Mouse (Mus musculus) heart, adult 11 months (tissue): ENCODE data around the gene Celf3.

Experiments used
- DNase-seq: peaks from one replicate; pipeline ENCODE4 v3.0.0; 2022

The Celf3 gene

GRCm38 (mm10) chr3:94480291-94480884 lies 2.3 kb downstream of the Celf3 start, which contains the start of gene Riiad1:
TSS of gene Riiad1 (minus strand) at chr3:94480341.
- no peak for DNase-seq

GRCm38 (mm10) chr3:94481429-94481828 lies 3.3 kb downstream of the Celf3 start:
- no peak for DNase-seq

- DNase-seq, result peak; percentile 94
These were observed 4.8 kb downstream of the Celf3 start for GRCm38 (mm10) chr3:94482764-94483385.

- DNase-seq, result no peak
These were observed 5.8 kb downstream of the Celf3 start for GRCm38 (mm10) chr3:94483790-94484439.

GRCm38 (mm10) chr3:94485922-94486321 lies 7.8 kb downstream of the Celf3 start:
- no peak for DNase-seq

DNA sequence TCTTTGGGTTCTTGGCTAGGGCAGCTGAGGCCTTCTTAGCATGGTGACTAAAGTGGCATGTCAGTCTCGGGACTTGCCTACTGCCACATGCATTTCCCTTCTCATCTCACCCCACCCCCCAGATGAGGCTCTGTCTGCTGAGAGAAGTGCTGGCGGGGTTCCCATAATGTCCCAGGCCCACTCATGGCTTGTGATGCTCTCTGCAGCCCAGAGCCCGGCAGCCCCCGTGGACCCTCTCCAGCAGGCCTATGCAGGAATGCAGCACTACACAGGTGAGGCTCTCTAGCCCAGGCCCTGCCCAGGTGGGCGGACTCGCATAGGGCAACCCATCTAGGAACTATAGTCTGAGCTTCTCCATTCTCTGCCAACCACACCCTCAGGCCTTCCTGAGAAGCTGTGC lies 9.5 kb downstream of the Celf3 start:
- DNase-seq, result no peak

DNA sequence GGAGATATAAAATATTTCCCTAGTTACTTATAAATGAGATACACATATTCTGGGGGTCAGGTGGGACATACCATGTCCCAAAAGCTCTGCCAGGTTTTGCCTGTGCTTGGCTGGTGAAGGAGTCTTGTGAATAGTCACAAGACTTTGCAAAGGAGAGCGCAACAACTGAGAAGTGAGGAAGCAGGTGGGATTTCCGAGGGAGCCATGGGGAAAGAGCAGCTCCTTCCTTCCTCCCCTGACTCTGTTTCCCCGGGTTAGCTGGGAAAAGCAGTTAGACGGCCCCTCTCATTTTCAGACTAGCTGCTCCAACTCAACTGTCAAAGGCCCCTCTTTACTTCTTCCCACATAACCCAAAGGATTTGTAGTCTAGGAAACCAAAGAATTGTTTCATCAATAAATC lies 19.1 kb downstream of the Celf3 start:
- DNase-seq, result peak; percentile 66

GRCm38 (mm10) chr3:94502243-94502642 lies 24.1 kb downstream of the Celf3 start:
- peak; percentile 77 for DNase-seq

DNA sequence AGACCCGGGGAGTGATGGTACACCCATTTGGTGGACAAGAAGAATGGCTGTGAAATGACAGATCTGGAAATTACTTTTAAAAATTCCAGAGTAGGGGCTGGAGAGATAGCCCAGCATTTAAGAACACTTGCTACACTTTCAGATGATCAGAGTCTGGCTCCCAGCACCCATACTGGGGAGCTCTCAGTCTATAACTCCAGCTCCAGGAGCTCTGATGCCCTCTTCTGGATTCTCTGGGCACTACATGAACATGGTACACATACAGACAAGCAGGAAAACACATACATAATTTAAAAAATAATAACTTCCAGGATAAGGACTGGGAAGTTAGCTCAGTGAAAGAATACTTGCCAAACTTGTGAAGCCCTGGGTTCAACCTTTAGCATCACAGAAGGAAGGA lies 28.6 kb downstream of the Celf3 start:
- DNase-seq, result peak; percentile 63

GRCm38 (mm10) chr3:94526731-94527130 lies 48.6 kb downstream of the Celf3 start:
- DNase-seq, result no peak

DNA sequence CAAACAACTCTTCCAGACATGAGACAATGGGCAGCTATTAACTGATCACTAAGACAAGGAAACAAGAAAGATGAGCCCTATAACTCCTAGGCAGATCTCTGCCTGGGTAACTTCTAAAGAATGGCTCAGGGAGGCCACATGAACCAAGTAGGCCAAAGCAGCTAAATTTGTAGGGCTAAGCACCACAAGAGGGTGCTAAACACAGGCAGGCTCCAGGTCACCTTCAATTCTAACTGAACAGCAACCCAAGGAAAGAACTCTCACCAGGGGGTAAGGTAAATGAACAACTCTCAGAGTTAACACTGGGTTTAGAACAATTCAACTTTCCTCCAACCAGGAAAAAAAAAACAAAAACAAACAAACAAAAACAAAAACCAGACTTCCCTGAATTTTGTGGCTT lies 55.9 kb downstream of the Celf3 start:
- peak; percentile 83 for DNase-seq

DNA sequence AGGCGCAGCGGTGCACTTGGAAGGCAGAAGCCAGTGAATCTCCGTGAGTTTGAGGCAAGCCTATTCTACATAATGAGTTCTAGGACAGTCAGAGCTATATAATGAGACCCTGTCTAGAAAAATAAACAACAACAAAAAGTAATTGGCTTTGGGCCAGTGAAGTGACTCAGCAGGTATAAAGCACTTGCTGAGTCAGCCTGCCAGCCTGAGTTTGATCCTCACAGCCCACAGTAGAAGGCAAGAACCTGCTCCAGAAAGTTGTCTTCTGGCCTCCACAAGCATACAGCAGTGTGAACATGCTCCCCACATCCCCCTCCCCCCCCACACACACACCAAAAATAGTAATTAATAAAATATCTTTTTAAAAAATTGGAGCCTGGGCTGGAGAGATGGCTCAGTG lies 59.1 kb downstream of the Celf3 start:
- DNase-seq, result peak; percentile 15
